Mouse (Mus musculus) right cerebral cortex, postnatal 36 days (tissue): ENCODE data around the gene Six3.

ENCODE experiments used
- DNase-seq, 2 experiments: peaks; one replicate each; pipeline ENCODE4 v3.0.0; 2022; ENCODE audit warnings: low spot score in 2 of 2, mixed read lengths in 1 of 2

The Six3 gene

GRCm38 (mm10) chr17:85612526-85613265, 712 bp upstream of the Six3 start:
- DNase-seq: no peak

- DNase-seq: no peak
These were observed 758 bp downstream of the Six3 start for GRCm38 (mm10) chr17:85614011-85614721.

- DNase-seq: no peak
These were observed 1.4 kb downstream of the Six3 start for GRCm38 (mm10) chr17:85614722-85615331.

GRCm38 (mm10) chr17:85615586-85615985, 2.2 kb downstream of the Six3 start:
- DNase-seq: no peak

- no peak for DNase-seq
These were observed 3.4 kb downstream of the Six3 start for GRCm38 (mm10) chr17:85616526-85617500.

- DNase-seq: no peak
These were observed 4.4 kb downstream of the Six3 start for GRCm38 (mm10) chr17:85617566-85618358.

- no peak for DNase-seq
These were observed 5.1 kb downstream of the Six3 start for GRCm38 (mm10) chr17:85618359-85619112.

- DNase-seq: no peak
These were observed 6.0 kb downstream of the Six3 start for GRCm38 (mm10) chr17:85619113-85620085.

GRCm38 (mm10) chr17:85620086-85620481, 6.7 kb downstream of the Six3 start:
- no peak for DNase-seq

- DNase-seq: no peak
These were observed 7.5 kb downstream of the Six3 start for GRCm38 (mm10) chr17:85620680-85621504.

- DNase-seq: no peak
These were observed 8.3 kb downstream of the Six3 start for GRCm38 (mm10) chr17:85621505-85622310.

GRCm38 (mm10) chr17:85622493-85623157, 9.2 kb downstream of the Six3 start:
- no peak for DNase-seq

GRCm38 (mm10) chr17:85623161-85624050, 10.0 kb downstream of the Six3 start:
- no peak for DNase-seq

GRCm38 (mm10) chr17:85624051-85624420, 10.6 kb downstream of the Six3 start:
- no peak for DNase-seq
